Mouse (Mus musculus): Measurements from ENCODE around the gene Tyk2. TPM values are rescaled to one million over a fixed set of nuclear protein-coding genes. Genes with fewer than 3 reads are reported as not detected.

The Tyk2 gene
- polyA plus RNA-seq, 2 experiments = 4.0 to 5.7 TPM

GRCm38 (mm10) chr9:21165041-21165951 is 34.3 kb upstream of the Tyk2 start, which contains the start of gene Pde4a:
Gene Pde4a, plus strand, starts transcription at chr9:21165714.
- H3K27ac ChIP-seq = no peak within 1 kb of the TSS
- no peak for ATAC-seq (ENCODE audit: insufficient read depth)
- 1% methylated on average over 70 of the region's 86 CpGs for WGBS (ENCODE audit: insufficient replicate concordance)

GRCm38 (mm10) chr9:21164072-21164471 is 33.0 kb upstream of the Tyk2 start:
- peaks cover 15 to 31% of the 10 kb centered on the region in 2 experiments; a peak in 3 of 4 replicates for H3K4me1 ChIP-seq (replicated peaks; ENCODE audit: control insufficient read depth in 2 of 2, insufficient read depth in 2 of 2, low read length in 1 of 2)
- H3K36me3 ChIP-seq (replicated peaks; ENCODE audit: control insufficient read depth, insufficient read depth, low read depth) = no peaks in the 10 kb centered on the region
- no peak overlapping the region; the same call in 1 of the 2 replicates for H3K4me2 ChIP-seq (ENCODE audit: low read depth)
- H3K9me3 ChIP-seq (ENCODE audit: control insufficient read depth, low read length) = no peaks in the 10 kb centered on the region
- TF ChIP-seq CTCF (IDR thresholded peaks at IDR 0.05; ENCODE audit: low read depth) (no peak), EP300 (IDR thresholded peaks at IDR 0.05; ENCODE audit: low read depth) (no peak)
- ATAC-seq (ENCODE audit: insufficient read depth) (no peak), DNase-seq (ENCODE audit: low read depth in 3 of 3, low spot score in 3 of 3) (no peak)
- peaks cover 44% of the 10 kb centered on the region for H3K27me3 ChIP-seq (ENCODE audit: control insufficient read depth, insufficient read depth, low read length)
- WGBS (ENCODE audit: insufficient replicate concordance) = 2% methylated on average over 26 of the region's 26 CpGs
- no peak overlapping the region for H3K27ac ChIP-seq
- no peak overlapping the region for H3K9ac ChIP-seq (replicated peaks)
- H3K4me3 ChIP-seq (ENCODE audit: insufficient read depth in 1 of 2, low read depth in 2 of 2, low read length in 2 of 2) = no peak overlapping the region

More at GRCm38 (mm10) chr9:21165041-21165951, 34.3 kb upstream of the Tyk2 start, which contains the start of gene Pde4a:
- Histone ChIP-seq H3K27me3 (ENCODE audit: control insufficient read depth, insufficient read depth, low read length) (peaks cover 44% of the 10 kb centered on the region), H3K4me2 (ENCODE audit: low read depth) (peak within 1 kb of the TSS; percentile 60), H3K9ac (replicated peaks) (no peak within 1 kb of the TSS), H3K4me3 (ENCODE audit: insufficient read depth in 1 of 2, low read depth in 2 of 2, low read length in 2 of 2) (peak within 1 kb of the TSS; percentile 41 to 45), H3K9me3 (ENCODE audit: control insufficient read depth, low read length) (no peaks in the 10 kb centered on the region), H3K4me1 (replicated peaks; ENCODE audit: control insufficient read depth in 2 of 2, insufficient read depth in 2 of 2, low read length in 1 of 2) (peaks cover 16 to 34% of the 10 kb centered on the region in 2 experiments; a peak in 3 of 4 replicates), H3K36me3 (replicated peaks; ENCODE audit: control insufficient read depth, insufficient read depth, low read depth) (no peaks in the 10 kb centered on the region)
- no peak for TF ChIP-seq EP300 (IDR thresholded peaks at IDR 0.05; ENCODE audit: low read depth)
- TF ChIP-seq CTCF (IDR thresholded peaks at IDR 0.05; ENCODE audit: low read depth) = no peak
- no peak for DNase-seq (ENCODE audit: low read depth in 3 of 3, low spot score in 3 of 3)

DNA sequence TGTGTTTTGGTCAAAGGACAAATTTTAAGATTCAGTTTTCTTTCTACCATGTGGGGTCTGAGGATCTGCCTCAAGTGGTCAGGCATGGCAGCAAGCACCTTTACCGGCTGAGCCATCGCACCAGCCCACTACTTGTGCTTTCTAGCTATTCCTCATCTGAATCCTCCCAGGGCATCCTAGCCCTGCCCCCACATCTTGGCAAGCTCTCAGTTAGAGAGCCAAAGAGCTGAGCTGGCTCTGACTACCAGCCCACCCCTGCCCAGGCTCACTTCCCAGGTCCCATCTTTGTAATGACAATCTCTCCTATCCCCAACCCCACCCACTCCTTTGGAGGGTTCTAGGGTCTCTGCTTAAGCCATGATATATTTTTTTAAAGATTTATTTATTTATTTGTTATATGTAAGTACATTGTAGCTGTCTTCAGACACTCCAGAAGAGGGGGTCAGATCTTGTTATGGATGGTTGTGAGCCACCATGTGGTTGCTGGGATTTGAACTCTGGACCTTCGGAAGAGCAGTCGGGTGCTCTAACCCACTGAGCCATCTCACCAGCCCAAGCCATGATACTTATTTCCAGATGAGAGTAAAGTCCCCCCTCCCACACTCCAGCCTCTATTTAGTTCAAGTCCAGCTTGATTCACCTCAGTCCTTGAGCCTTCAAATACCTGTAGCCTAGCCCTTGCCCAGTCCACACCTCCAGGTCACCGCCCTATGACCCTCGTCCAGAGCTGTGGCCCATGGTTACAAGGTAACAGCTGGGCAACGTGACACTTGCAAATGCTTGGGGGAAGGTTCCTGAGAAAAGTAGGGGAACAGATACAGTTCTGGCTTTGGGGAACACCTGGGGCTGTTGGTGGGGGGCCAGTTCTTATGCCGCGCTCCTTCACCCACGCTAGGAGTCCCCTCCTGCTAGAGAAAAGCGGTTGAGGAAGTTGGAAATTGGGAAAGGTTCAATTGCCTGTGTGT is 32.3 kb upstream of the Tyk2 start:
- TF ChIP-seq CTCF (IDR thresholded peaks at IDR 0.05; ENCODE audit: low read depth) (no peak), EP300 (IDR thresholded peaks at IDR 0.05; ENCODE audit: low read depth) (no peak)
- peaks cover 44% of the 10 kb centered on the region for H3K27me3 ChIP-seq (ENCODE audit: control insufficient read depth, insufficient read depth, low read length)
- H3K4me2 ChIP-seq (ENCODE audit: low read depth) = no peak overlapping the region
- no peak overlapping the region for H3K4me3 ChIP-seq (ENCODE audit: insufficient read depth in 1 of 2, low read depth in 2 of 2, low read length in 2 of 2)
- no peak for DNase-seq (ENCODE audit: low read depth in 3 of 3, low spot score in 3 of 3)
- no peak for ATAC-seq (ENCODE audit: insufficient read depth)
- whole genome bisulfite sequencing (ENCODE audit: insufficient replicate concordance) = 37% methylated on average over 11 of the region's 11 CpGs
- peaks cover 12 to 24% of the 10 kb centered on the region in 2 experiments; a peak in 3 of 4 replicates for H3K4me1 ChIP-seq (replicated peaks; ENCODE audit: control insufficient read depth in 2 of 2, insufficient read depth in 2 of 2, low read length in 1 of 2)
- no peak overlapping the region for H3K27ac ChIP-seq
- H3K9me3 ChIP-seq (ENCODE audit: control insufficient read depth, low read length) = no peaks in the 10 kb centered on the region
- H3K36me3 ChIP-seq (replicated peaks; ENCODE audit: control insufficient read depth, insufficient read depth, low read depth) = no peaks in the 10 kb centered on the region
- H3K9ac ChIP-seq (replicated peaks) = no peak overlapping the region

DNA sequence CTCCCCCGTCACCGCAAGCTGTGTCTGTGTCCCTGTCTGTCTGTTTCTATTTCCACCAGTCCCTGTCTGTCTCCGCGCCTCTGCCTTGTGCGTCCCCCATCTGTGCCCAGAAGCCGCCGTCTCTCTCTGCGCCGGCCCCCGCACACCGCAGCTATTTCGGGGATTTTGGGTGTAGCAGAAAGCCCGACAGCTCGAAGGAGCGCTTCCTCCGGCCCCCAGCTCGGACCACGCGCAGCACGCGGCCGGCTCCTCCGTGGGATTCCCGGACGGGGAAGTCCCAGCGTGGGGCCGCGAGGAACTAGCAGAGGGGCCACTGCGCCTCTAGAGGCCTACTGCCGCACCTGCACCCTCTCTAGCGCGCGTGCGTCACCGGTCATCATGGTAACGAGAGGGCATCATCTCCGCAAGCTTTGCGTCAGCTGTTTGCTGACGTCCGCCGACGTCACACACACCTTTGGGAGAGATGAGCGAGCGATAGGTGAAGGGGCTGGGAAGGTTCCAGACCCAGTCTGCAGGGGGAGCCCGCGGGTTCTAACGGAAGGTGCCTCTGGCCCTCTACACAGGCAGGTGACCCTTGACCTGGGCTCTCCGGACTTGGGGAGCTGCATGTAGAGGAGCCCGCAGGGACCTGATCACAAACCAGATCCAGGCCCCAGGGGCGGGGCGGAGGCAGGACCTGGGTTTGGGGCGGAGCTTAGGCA is 30.3 kb upstream of the Tyk2 start:
- no peak for TF ChIP-seq EP300 (IDR thresholded peaks at IDR 0.05; ENCODE audit: low read depth)
- peak; percentile 98 for TF ChIP-seq CTCF (IDR thresholded peaks at IDR 0.05; ENCODE audit: low read depth)

More for the DNA sequence above, 30.3 kb upstream of the Tyk2 start:
- H3K9me3 ChIP-seq (ENCODE audit: control insufficient read depth, low read length) = no peaks in the 10 kb centered on the region
- peaks cover 38% of the 10 kb centered on the region for H3K27me3 ChIP-seq (ENCODE audit: control insufficient read depth, insufficient read depth, low read length)
- under 1% methylated on average over 52 of the region's 52 CpGs for WGBS (ENCODE audit: insufficient replicate concordance)
- peak overlapping the region; percentile 84 for H3K4me2 ChIP-seq (ENCODE audit: low read depth)
- H3K4me1 ChIP-seq (replicated peaks; ENCODE audit: control insufficient read depth in 2 of 2, insufficient read depth in 2 of 2, low read length in 1 of 2) = peaks cover 3 to 7% of the 10 kb centered on the region in 2 experiments; a peak in 3 of 4 replicates
- ATAC-seq (ENCODE audit: insufficient read depth) = peak; percentile 73
- H3K27ac ChIP-seq = no peak overlapping the region
- H3K36me3 ChIP-seq (replicated peaks; ENCODE audit: control insufficient read depth, insufficient read depth, low read depth) = no peaks in the 10 kb centered on the region
- H3K4me3 ChIP-seq (ENCODE audit: insufficient read depth in 1 of 2, low read depth in 2 of 2, low read length in 2 of 2) = peak overlapping the region; percentile 60 to 62
- peak; percentile 55 to 71 (median 57) for DNase-seq (ENCODE audit: low read depth in 3 of 3, low spot score in 3 of 3)
- H3K9ac ChIP-seq (replicated peaks) = peak overlapping the region; percentile 68

Data from liver, embryonic 14.5 days (tissue).